Mouse (Mus musculus): ENCODE data around the gene Cbx6. TPM values are rescaled to one million over a fixed set of nuclear protein-coding genes. Genes with fewer than 3 reads are reported as not detected.

Cbx6 gene
- 53.1 and 64.3 TPM in 2 replicates for polyA plus RNA-seq (2015; fragmentation: Nextera tagmentation; extraction: Ambion mirVana)

DNA sequence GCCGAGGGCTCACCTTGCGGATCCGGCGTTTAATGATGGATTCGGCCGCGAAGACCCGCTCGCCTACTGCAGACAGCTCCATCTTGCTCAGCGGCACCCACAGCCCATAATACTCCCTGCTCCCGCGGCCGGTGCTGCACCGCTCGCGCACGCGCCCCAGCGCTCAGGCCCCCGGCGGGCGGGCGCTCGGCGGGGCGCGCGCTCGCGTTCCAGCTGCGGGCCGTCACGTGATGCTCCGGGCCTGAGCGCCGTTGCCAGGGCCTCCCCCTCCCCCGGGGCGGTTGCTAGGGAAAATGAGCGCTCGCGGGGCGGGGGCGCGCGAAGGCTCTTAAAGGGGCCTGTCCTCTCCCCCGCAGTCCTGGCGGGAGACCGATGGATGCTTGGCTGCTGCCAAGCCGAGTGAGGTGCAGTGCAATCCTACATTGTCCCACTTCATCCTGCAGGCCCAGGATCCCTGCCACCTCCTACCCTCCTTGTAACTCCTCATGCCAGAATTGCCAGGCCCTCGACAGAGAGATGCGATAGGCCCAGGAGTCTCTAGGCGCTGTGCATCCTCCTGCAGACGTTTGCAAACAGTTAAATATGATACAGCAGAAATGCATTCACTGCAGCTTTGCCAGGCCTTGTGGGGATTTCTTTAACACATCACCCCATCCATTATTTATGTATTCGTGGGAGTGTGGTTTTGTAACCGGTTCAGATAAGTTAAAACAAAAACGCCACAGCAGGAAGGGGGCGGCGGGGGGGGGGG, at the start of gene Cbx6, which contains the start of gene Npcd:
Gene Cbx6, minus strand, starts transcription at position 559 of the 751 bp plus-strand sequence.
Gene Npcd, minus strand, starts transcription at position 108 of the 751 bp plus-strand sequence.
- Histone ChIP-seq H3K4me1 (peaks cover 57% of the 10 kb centered on the region), H3K4me2 (peak within 1 kb of the TSS; percentile 96), H3K4me3 (replicated peaks) (peak within 1 kb of the TSS; percentile 78), H3K27ac (replicated peaks) (peak within 1 kb of the TSS; percentile 99), H3K27me3 (replicated peaks) (no peaks in the 10 kb centered on the region), H3K9me3 (replicated peaks) (no peaks in the 10 kb centered on the region), H3K36me3 (peaks cover 9% of the 10 kb centered on the region), H3K9ac (replicated peaks) (peak within 1 kb of the TSS; percentile 86)
- peak; percentile 93 for ATAC-seq (ENCODE audit: low FRiP score)
- 2% methylated on average over 57 of the region's 58 CpGs for WGBS

DNA sequence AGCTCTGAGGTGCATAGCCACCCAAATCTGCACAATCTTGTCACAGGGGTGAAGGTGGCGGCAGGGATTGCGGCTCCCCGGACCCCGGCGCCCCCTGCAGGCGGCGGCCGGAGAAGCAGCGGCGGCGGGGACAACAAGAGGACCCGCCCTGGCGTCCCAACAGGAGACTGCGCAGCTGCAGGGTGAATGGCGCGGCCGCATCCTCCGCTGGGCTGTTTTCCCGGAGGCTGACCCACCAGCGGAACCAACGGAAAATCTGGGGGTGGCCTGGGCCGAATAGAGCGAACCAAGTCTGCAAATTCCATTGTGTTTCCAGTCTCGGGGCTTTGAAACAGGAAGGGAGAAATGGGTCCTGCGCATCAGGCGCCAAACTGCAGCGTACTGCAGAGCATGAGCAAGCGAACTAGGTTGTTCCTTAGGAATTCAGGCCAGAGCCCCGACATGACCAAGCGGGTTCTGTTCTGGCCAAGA, 48.9 kb upstream of the Cbx6 start:
- Histone ChIP-seq H3K9me3 (replicated peaks) (no peaks in the 10 kb centered on the region), H3K4me2 (peak overlapping the region; percentile 66), H3K4me3 (replicated peaks) (peak overlapping the region; percentile 47), H3K27ac (replicated peaks) (peak overlapping the region; percentile 97), H3K36me3 (no peaks in the 10 kb centered on the region), H3K4me1 (peaks cover 15% of the 10 kb centered on the region; the same call in 1 of the 2 replicates), H3K9ac (replicated peaks) (peak overlapping the region; percentile 69), H3K27me3 (replicated peaks) (no peaks in the 10 kb centered on the region)
- 0% methylated on average over 30 of the region's 30 CpGs for WGBS
- peak; percentile 93 for ATAC-seq (ENCODE audit: low FRiP score)

DNA sequence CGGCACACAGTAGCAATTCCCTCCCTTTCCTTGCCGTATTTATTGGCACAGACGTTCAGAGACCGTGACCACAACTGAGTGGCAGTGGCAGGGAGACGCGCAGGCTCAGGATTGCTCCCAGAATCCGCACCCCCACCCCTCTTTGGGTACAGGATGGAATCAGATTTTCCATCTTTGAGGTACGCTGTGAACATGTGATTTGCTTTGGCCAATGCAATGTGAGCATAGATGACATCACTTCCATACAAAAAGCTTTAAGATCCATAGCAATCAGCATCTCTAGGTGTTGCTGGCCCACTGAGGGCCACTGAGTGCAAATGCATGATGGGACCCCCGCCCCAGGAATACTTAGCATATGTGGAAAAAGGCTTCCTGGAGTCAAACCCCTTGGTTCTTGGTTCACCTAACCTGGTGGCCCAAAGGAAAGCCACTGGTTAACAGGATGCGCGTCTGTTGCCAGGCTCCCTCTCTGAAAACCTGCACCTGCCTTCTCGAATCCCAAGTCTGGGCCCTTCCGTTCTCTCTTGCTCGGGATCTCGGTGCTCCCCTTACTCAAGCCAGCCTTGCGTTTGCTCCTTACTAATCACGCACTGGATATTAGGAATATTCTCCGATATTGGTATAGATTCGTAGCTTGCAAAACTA, 48.3 kb upstream of the Cbx6 start:
- 18% methylated on average over 19 of the region's 19 CpGs for WGBS
- Histone ChIP-seq H3K9me3 (replicated peaks) (no peaks in the 10 kb centered on the region), H3K4me3 (replicated peaks) (peak overlapping the region; percentile 47), H3K27ac (replicated peaks) (peak overlapping the region; percentile 97), H3K4me2 (peak overlapping the region; percentile 66), H3K4me1 (peaks cover 15% of the 10 kb centered on the region; the same call in 1 of the 2 replicates), H3K27me3 (replicated peaks) (no peaks in the 10 kb centered on the region), H3K9ac (replicated peaks) (peak overlapping the region; percentile 69), H3K36me3 (no peaks in the 10 kb centered on the region)
- peak; percentile 91 for ATAC-seq (ENCODE audit: low FRiP score)

DNA sequence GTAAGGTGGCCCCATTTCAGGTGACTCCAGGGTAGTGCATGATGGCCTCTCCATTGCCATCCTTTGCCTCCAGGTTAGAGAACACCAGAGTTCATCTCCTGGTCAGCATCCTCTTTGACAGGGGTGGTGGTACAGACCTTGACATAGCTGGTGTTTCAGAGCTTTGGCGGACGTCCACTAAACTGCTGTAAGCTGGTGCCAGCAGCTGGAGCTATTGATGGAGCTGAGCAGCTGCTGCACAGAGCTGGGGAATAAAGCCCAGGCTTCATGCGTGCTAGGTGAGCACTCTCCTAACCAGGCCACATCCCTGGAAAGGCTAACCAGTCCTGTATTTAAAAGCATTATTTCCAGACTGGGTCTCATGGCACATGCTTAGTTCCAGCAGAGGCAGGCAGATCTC, 46.0 kb upstream of the Cbx6 start:
- Histone ChIP-seq H3K36me3 (no peaks in the 10 kb centered on the region), H3K9me3 (replicated peaks) (no peaks in the 10 kb centered on the region), H3K27me3 (replicated peaks) (no peaks in the 10 kb centered on the region), H3K4me1 (peaks cover 15% of the 10 kb centered on the region; the same call in 1 of the 2 replicates), H3K27ac (replicated peaks) (no peak overlapping the region), H3K4me3 (replicated peaks) (no peak overlapping the region), H3K4me2 (no peak overlapping the region), H3K9ac (replicated peaks) (no peak overlapping the region)
- ATAC-seq (ENCODE audit: low FRiP score), result no peak
- WGBS, result 90% methylated on average over 3 of the region's 3 CpGs

DNA sequence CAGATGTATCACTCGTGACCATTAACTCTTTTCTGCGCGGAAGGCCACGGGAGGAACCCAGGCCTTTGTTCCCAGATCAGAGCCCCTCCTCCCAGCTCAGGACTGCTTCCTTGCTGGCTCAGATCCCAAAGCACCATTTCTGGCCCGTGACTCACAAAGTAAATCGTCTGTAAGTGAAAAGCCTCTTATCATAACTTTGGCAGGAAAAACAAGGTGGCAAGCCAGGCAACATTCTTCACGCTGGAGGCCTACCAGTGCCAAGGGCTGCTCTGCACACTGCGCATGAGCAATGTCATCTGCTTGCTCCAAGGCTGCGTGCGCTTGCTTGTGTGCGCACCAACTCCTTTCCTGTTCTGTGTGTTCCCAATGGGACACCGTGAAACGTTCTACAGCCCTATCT, 44.8 kb upstream of the Cbx6 start:
- Histone ChIP-seq H3K4me2 (peak overlapping the region; percentile 3; the same call in 1 of the 2 replicates), H3K4me1 (peaks cover 15% of the 10 kb centered on the region; the same call in 1 of the 2 replicates), H3K27me3 (replicated peaks) (no peaks in the 10 kb centered on the region), H3K27ac (replicated peaks) (no peak overlapping the region; the same call in 1 of the 2 replicates), H3K4me3 (replicated peaks) (no peak overlapping the region), H3K36me3 (no peaks in the 10 kb centered on the region), H3K9ac (replicated peaks) (no peak overlapping the region), H3K9me3 (replicated peaks) (no peaks in the 10 kb centered on the region)
- ATAC-seq (ENCODE audit: low FRiP score), result no peak
- 46% methylated on average over 13 of the region's 13 CpGs for WGBS

DNA sequence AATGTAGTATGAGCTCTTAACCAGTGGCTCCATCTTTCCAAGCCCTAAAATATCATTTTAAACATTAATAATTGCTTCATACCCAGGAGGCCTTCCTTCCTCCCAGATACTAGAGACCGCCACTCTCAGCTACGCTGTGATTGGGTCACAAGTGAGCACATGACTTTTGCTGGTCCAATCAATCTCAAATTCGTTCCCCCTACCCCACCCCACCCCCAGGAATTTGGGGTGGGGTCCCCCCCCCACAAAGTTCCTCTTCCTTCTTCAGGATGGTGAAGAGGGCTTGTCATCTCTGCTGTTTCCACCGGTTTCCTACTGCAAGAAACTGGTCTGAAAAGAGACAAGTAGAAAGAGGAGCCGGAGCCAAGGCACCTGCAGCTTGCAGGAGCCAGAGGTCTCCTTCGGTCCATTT, 44.2 kb upstream of the Cbx6 start:
- peak overlapping the region; percentile 3; the same call in 1 of the 2 replicates for H3K4me2 ChIP-seq

DNA sequence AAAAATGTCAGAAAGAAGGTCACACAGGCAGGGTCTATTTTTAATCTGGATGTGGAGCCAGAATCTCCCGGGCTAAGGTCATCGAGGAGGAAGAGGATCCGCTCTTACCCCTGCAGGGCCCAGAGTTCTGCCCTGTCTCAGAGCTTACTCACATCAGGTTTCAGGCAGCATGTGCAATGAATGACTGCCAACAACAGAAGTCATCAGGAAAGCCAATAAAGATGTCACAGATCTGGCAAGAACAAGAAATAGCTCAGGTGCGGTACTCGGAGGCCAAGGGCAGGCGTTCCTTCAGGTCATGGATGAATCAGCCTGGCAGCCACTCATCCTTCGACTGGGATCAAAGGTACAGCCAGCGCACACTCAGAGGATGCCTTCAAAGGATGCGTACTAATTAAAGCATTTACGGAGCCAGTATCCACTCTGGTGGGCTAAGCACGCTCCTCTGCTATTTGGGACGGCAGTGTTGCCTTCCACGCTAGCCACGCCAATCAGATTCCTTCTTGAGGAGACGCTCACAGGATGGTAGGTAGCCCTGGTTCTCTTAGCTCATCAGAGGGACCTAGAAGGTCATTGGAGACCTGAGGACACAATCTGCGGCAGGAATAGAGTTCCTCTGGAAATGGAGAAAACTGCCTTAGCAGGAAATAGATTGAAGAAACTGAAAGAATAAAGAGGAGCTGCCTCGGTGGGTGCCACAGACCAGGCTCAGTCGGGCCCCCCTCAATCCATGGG, 40.9 kb upstream of the Cbx6 start:
- 83% methylated on average over 18 of the region's 18 CpGs for WGBS
- H3K9ac ChIP-seq (replicated peaks), result no peak overlapping the region
- H3K27ac ChIP-seq (replicated peaks), result no peak overlapping the region
- H3K4me1 ChIP-seq, result 0 out of 2 replicates have a peak, but pooled peaks cover 5% of the 10 kb centered on the region
- no peak overlapping the region for H3K4me3 ChIP-seq (replicated peaks)
- ATAC-seq (ENCODE audit: low FRiP score), result no peak
- H3K36me3 ChIP-seq, result no peaks in the 10 kb centered on the region
- H3K9me3 ChIP-seq (replicated peaks), result no peaks in the 10 kb centered on the region
- no peaks in the 10 kb centered on the region for H3K27me3 ChIP-seq (replicated peaks)
- no peak overlapping the region for H3K4me2 ChIP-seq

More for the DNA sequence above, 44.2 kb upstream of the Cbx6 start:
- WGBS, result 72% methylated on average over 6 of the region's 6 CpGs
- Histone ChIP-seq H3K27ac (replicated peaks) (no peak overlapping the region; the same call in 1 of the 2 replicates), H3K27me3 (replicated peaks) (no peaks in the 10 kb centered on the region), H3K36me3 (no peaks in the 10 kb centered on the region), H3K9ac (replicated peaks) (no peak overlapping the region), H3K4me3 (replicated peaks) (no peak overlapping the region), H3K9me3 (replicated peaks) (no peaks in the 10 kb centered on the region), H3K4me1 (peaks cover 15% of the 10 kb centered on the region; the same call in 1 of the 2 replicates)
- ATAC-seq (ENCODE audit: low FRiP score), result no peak

DNA sequence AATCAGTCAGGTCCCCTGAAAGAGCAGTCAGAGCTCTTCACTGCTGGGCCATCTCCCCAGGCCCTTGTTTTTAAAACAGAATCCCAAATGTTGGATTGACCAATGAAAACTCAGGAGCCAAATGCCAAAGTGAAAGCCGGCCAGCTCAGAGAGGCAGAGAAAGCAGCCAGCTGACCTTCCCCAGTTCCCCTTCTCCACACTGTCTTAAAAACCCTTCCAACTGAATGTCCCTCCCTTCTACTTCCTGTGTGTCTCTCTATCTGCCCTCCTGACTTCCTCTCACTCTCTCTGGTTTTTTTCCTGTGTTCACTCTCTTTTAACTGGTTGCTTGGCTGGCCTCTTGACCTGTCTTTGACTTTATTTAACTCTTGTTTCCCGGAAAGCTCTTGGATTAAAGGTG, 39.5 kb upstream of the Cbx6 start:
- no peaks in the 10 kb centered on the region for H3K9me3 ChIP-seq (replicated peaks)
- H3K4me3 ChIP-seq (replicated peaks), result no peak overlapping the region
- H3K27ac ChIP-seq (replicated peaks), result no peak overlapping the region
- WGBS, result 75% methylated on average over 2 of the region's 2 CpGs
- no peak for ATAC-seq (ENCODE audit: low FRiP score)
- no peaks in the 10 kb centered on the region for H3K27me3 ChIP-seq (replicated peaks)
- H3K9ac ChIP-seq (replicated peaks), result no peak overlapping the region
- no peaks in the 10 kb centered on the region for H3K36me3 ChIP-seq
- H3K4me1 ChIP-seq, result no peaks in the 10 kb centered on the region
- no peak overlapping the region for H3K4me2 ChIP-seq

DNA sequence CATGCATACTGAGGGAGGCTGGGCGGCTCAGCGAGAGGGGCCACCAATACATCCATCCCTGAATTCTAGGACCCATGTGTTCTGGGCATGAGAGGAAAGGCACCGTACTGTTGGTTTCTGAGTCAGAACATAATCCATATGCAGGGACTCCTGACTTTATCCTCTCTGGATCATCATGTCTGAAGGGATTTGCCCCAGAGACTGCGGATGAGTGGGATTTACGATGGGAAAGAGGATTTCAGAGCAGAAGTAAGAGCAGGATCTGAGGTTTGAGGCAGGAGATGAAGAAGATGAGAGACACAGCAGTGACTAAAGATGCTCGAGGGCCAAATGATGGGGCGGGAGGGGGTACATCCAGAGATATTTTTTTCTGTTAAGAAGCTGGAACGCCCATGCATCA, 39.1 kb upstream of the Cbx6 start:
- no peaks in the 10 kb centered on the region for H3K4me1 ChIP-seq
- no peak for ATAC-seq (ENCODE audit: low FRiP score)
- no peak overlapping the region for H3K9ac ChIP-seq (replicated peaks)
- no peaks in the 10 kb centered on the region for H3K36me3 ChIP-seq
- H3K27ac ChIP-seq (replicated peaks), result no peak overlapping the region
- no peak overlapping the region for H3K4me3 ChIP-seq (replicated peaks)
- H3K9me3 ChIP-seq (replicated peaks), result no peaks in the 10 kb centered on the region
- WGBS, result 92% methylated on average over 8 of the region's 8 CpGs
- no peak overlapping the region for H3K4me2 ChIP-seq
- H3K27me3 ChIP-seq (replicated peaks), result no peaks in the 10 kb centered on the region

DNA sequence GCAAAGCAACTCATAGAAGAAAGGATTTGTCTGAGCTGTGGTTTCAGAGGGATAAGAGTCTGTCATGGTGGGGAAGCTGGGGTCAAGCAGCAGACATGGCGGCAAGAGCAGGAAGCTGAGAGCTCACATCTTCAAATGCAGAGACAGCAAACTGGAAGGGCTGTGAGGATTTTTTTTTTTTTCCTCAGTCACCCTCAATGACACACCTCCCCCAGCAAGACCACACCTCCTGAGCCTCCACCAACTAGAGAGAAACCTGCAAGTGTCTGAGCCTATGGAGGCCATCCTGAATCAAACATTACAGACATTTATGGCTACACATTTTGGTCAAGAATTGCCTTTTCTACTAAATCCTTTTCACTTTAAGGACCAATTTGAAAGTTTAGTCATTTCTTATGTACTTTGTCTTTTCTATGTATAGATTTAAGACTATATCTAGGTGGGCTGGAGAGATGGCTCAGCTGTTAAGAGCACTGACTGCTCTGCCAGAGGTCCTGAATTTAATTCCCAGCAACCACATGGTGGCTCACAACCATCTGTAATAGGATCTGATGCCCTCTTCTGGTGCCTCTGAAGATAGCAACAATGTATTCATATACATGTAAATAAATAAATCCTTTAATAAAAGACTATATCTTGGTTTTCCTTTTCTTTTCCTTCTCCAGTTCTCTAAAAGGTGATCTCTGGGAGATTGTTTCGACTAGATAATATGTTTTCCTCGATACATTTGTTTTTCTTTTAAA, 32.9 kb upstream of the Cbx6 start:
- Histone ChIP-seq H3K27me3 (replicated peaks) (no peaks in the 10 kb centered on the region), H3K9me3 (replicated peaks) (no peaks in the 10 kb centered on the region), H3K9ac (replicated peaks) (no peak overlapping the region), H3K27ac (replicated peaks) (no peak overlapping the region), H3K36me3 (no peaks in the 10 kb centered on the region), H3K4me3 (replicated peaks) (no peak overlapping the region), H3K4me1 (no peaks in the 10 kb centered on the region), H3K4me2 (no peak overlapping the region)
- ATAC-seq (ENCODE audit: low FRiP score), result no peak
- 78% methylated on average over 3 of the region's 3 CpGs for WGBS

DNA sequence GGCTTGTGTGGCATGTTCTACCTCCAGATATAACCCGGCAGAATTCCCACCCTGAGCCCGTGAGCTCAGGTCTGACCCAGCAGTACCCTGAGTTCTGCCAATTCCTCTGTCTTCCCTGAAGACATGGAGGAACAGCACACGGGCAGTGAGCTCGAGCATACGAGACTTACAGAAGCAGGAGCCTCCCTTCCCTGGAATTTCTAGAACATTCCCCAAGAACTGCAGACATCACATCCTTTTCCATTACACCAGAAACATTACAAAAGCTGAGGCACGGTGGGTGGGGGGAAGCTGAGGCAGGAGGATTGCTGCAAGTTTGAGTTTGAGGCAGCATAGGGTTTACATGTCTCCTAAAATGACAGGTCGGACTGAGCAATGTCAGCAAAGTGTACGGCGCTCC, 25.3 kb upstream of the Cbx6 start:
- WGBS, result 90% methylated on average over 9 of the region's 9 CpGs
- Histone ChIP-seq H3K4me3 (replicated peaks) (no peak overlapping the region), H3K9me3 (replicated peaks) (no peaks in the 10 kb centered on the region), H3K27me3 (replicated peaks) (no peaks in the 10 kb centered on the region), H3K9ac (replicated peaks) (no peak overlapping the region), H3K36me3 (no peaks in the 10 kb centered on the region), H3K4me2 (no peak overlapping the region), H3K4me1 (no peaks in the 10 kb centered on the region), H3K27ac (replicated peaks) (no peak overlapping the region)
- ATAC-seq (ENCODE audit: low FRiP score), result no peak
